Mouse (Mus musculus) lung, postnatal 10 days (tissue): ENCODE data around the gene Gm5142.
A peak's percentile ranks its signal among the peaks of the same experiment; 100 is the strongest.

Experiments used
- DNase-seq: peaks from one replicate; pipeline ENCODE4 v3.0.0; 2021

The Gm5142 gene

GRCm38 (mm10) chr14:59178649-59179048 is at the start of gene Gm5142:
Gene Gm5142, minus strand, starts transcription at chr14:59178749.
- no peak for DNase-seq

- no peak for DNase-seq
Measured at GRCm38 (mm10) chr14:59226240-59226639, 47.7 kb upstream of the Gm5142 start.

- peak; percentile 35 for DNase-seq
Measured at GRCm38 (mm10) chr14:59219241-59219640, 40.7 kb upstream of the Gm5142 start.

GRCm38 (mm10) chr14:59209816-59210215 is 31.3 kb upstream of the Gm5142 start:
- DNase-seq: no peak

GRCm38 (mm10) chr14:59209003-59209402 is 30.5 kb upstream of the Gm5142 start:
- no peak for DNase-seq

GRCm38 (mm10) chr14:59205976-59206583 is 27.5 kb upstream of the Gm5142 start:
- DNase-seq: no peak

GRCm38 (mm10) chr14:59205461-59205860 is 26.9 kb upstream of the Gm5142 start:
- DNase-seq: no peak

GRCm38 (mm10) chr14:59201604-59202215 is 23.2 kb upstream of the Gm5142 start:
- no peak for DNase-seq

GRCm38 (mm10) chr14:59200711-59201603 is 22.4 kb upstream of the Gm5142 start, which contains the start of gene Rcbtb1:
Gene Rcbtb1, plus strand, starts transcription at chr14:59201209.
- DNase-seq: peak; percentile 94

- DNase-seq: no peak
Measured at GRCm38 (mm10) chr14:59186121-59186520, 7.6 kb upstream of the Gm5142 start.

- DNase-seq: no peak
Measured at GRCm38 (mm10) chr14:59185514-59185913, 7.0 kb upstream of the Gm5142 start.

GRCm38 (mm10) chr14:59182732-59183131 is 4.2 kb upstream of the Gm5142 start:
- DNase-seq: no peak

- DNase-seq: no peak
Measured at GRCm38 (mm10) chr14:59157016-59157698, 21.4 kb downstream of the Gm5142 start.

- DNase-seq: no peak
Measured at GRCm38 (mm10) chr14:59155589-59155988, 23.0 kb downstream of the Gm5142 start.

- no peak for DNase-seq
Measured at GRCm38 (mm10) chr14:59142793-59143192, 35.8 kb downstream of the Gm5142 start, which contains the start of gene 1700129C05Rik. Gene 1700129C05Rik, minus strand, starts transcription at chr14:59142893.

- no peak for DNase-seq
Measured at GRCm38 (mm10) chr14:59114281-59114680, 64.3 kb downstream of the Gm5142 start.
